Mouse (Mus musculus): ENCODE results near the gene Megf6. TPM values are rescaled to one million over a fixed set of nuclear protein-coding genes. Genes with fewer than 3 reads are reported as not detected.

The Megf6 gene
- total and polyA plus RNA-seq, 3 experiments = not detected

- Histone ChIP-seq H3K4me3 (replicated peaks in 1 of 3; ENCODE audit: low read depth in 2 of 3, low read length in 2 of 3, poor library complexity in 1 of 3) (no peak overlapping the region), H3K4me2 (ENCODE audit: insufficient read depth, low read depth, poor library complexity, severe bottlenecking) (no peak overlapping the region), H3K36me3 (replicated peaks in 1 of 2; ENCODE audit: control insufficient read depth in 1 of 2, insufficient read depth in 1 of 2, low read length in 1 of 2) (no peaks in the 10 kb centered on the region), H3K27me3 (replicated peaks) (no peaks in the 10 kb centered on the region), H3K27ac (ENCODE audit: insufficient read depth, low read depth) (no peak overlapping the region), H3K9ac (ENCODE audit: insufficient read depth, low read depth) (no peak overlapping the region), H3K79me2 (replicated peaks; ENCODE audit: control insufficient read depth, extremely low read depth, insufficient read depth, poor library complexity, severe bottlenecking) (no peaks in the 10 kb centered on the region), H3K9me3 (replicated peaks; ENCODE audit: low read length) (peaks cover 91% of the 10 kb centered on the region), H3K4me1 (ENCODE audit: control insufficient read depth in 1 of 2, insufficient read depth in 2 of 2) (no peaks in the 10 kb centered on the region)
- no peak for DNase-seq (ENCODE audit: extremely low read depth)
- TF ChIP-seq CTCF (conservative IDR thresholded peaks at IDR 0.05 in 1 of 2, IDR thresholded peaks at IDR 0.05 in 1 of 2; ENCODE audit: low read depth in 2 of 2, low read length in 2 of 2) = no peak
- TF ChIP-seq RAD21 (IDR thresholded peaks at IDR 0.05; ENCODE audit: low read depth, low read length) = no peak
- in situ Hi-C loops (cut with MboI; ENCODE audit: low pct_ligation_motif_present, low pct_unique_long_range_greater_than_20kb, low sequenced_read_pairs) (no loop called here), dilution Hi-C loops (cut with MboI; ENCODE audit: extremely low pct_ligation_motif_present, extremely low pct_unique_long_range_greater_than_20kb, low sequenced_read_pairs) (no loop called here)
These were observed 76.9 kb downstream of the Megf6 start for GRCm38 (mm10) chr4:154247207-154248091.

DNA sequence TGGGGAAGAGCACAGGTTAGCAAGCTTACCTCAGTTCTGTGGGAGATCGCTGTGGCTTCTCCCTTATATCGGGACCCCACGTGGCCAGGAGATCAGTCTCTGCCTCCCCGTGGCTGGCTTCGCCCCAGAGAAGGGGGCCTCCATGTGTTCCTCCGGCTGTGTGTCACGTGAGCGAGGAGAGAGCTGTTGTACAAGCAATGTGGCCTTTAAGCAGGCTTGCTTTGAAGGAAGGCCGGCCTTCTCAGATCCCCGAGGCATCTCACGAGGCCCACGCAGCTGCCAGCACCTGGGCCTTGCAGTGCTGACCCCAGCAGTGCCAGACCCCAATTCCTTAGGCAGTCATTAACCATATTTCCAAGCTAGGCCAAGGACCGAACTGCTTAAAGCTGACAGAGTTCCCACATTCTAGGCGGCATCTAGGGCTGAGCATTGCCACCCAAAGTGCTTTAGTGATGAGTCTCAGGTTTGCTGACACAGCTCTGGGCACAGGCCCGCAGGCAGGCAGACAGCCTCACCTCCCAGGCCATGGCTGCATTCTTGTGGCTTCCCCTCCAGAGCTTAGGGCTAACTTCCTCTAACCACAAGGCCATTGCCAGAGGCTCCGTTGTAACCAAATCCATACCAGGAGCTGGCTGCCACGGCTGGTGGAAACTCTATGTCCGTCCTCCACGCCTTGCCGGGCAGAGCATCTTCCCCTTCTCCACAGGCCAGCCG lies 77.7 kb downstream of the Megf6 start:
- Histone ChIP-seq H3K4me1 (ENCODE audit: control insufficient read depth in 1 of 2, insufficient read depth in 2 of 2) (no peaks in the 10 kb centered on the region), H3K4me3 (replicated peaks in 1 of 3; ENCODE audit: low read depth in 2 of 3, low read length in 2 of 3, poor library complexity in 1 of 3) (no peak overlapping the region), H3K27me3 (replicated peaks) (no peaks in the 10 kb centered on the region), H3K9me3 (replicated peaks; ENCODE audit: low read length) (peaks cover 91% of the 10 kb centered on the region), H3K4me2 (ENCODE audit: insufficient read depth, low read depth, poor library complexity, severe bottlenecking) (no peak overlapping the region), H3K79me2 (replicated peaks; ENCODE audit: control insufficient read depth, extremely low read depth, insufficient read depth, poor library complexity, severe bottlenecking) (no peaks in the 10 kb centered on the region), H3K9ac (ENCODE audit: insufficient read depth, low read depth) (no peak overlapping the region), H3K36me3 (replicated peaks in 1 of 2; ENCODE audit: control insufficient read depth in 1 of 2, insufficient read depth in 1 of 2, low read length in 1 of 2) (no peaks in the 10 kb centered on the region), H3K27ac (ENCODE audit: insufficient read depth, low read depth) (no peak overlapping the region)
- DNase-seq (ENCODE audit: extremely low read depth) = no peak
- dilution Hi-C loops (cut with MboI; ENCODE audit: extremely low pct_ligation_motif_present, extremely low pct_unique_long_range_greater_than_20kb, low sequenced_read_pairs) = no loop called here
- TF ChIP-seq IRF4 (IDR thresholded peaks at IDR 0.05; ENCODE audit: low read depth, low read length) (no peak), BHLHE40 (IDR thresholded peaks at IDR 0.05; ENCODE audit: low read depth, low read length) (no peak), USF2 (conservative IDR thresholded peaks at IDR 0.05; ENCODE audit: low read depth, low read length) (no peak), TBP (conservative IDR thresholded peaks at IDR 0.05; ENCODE audit: low read depth, low read length) (no peak), USF1 (IDR thresholded peaks at IDR 0.05; ENCODE audit: low read depth, low read length) (no peak), ZKSCAN1 (IDR thresholded peaks at IDR 0.05; ENCODE audit: borderline replicate concordance, low read depth, low read length) (no peak), ZNF384 (IDR thresholded peaks at IDR 0.05; ENCODE audit: low read depth, low read length) (no peak), JUN (IDR thresholded peaks at IDR 0.05; ENCODE audit: insufficient read depth, low read depth, low read length) (no peak), EP300 (IDR thresholded peaks at IDR 0.05; ENCODE audit: low read length) (no peak), MAFK (IDR thresholded peaks at IDR 0.05; ENCODE audit: insufficient replicate concordance, low read length) (no peak), CHD1 (IDR thresholded peaks at IDR 0.05; ENCODE audit: low read depth, low read length) (no peak), SIN3A (IDR thresholded peaks at IDR 0.05; ENCODE audit: low read length) (no peak), MEF2A (IDR thresholded peaks at IDR 0.05; ENCODE audit: borderline replicate concordance, low read depth, low read length) (no peak)
- in situ Hi-C loops (cut with MboI; ENCODE audit: low pct_ligation_motif_present, low pct_unique_long_range_greater_than_20kb, low sequenced_read_pairs) = no loop called here

Data from CH12.LX (cell line).